Mouse (Mus musculus) CH12.LX (cell line): Measurements from ENCODE around the gene Poc1b. TPM values are rescaled to one million over a fixed set of nuclear protein-coding genes. Genes with fewer than 3 reads are reported as not detected.
"Not testable (repeated sequence)": the region's sequence is repeated elsewhere in the genome, so short reads cannot be mapped to it uniquely, and the experiment has no call there.

Experiments
- DNase-seq: peaks from one replicate; pipeline ENCODE4 v3.0.0-alpha.2; 2013; ENCODE audit errors: extremely low read depth
- H3K27ac ChIP-seq: 2 replicates; pipeline ENCODE4 v1.5.1; 2012; ENCODE audit warnings: low read depth, mild to moderate bottlenecking, control low read depth, moderate library complexity; ENCODE audit not compliant: insufficient read depth
- H3K27me3 ChIP-seq: replicated peaks from 2 replicates; pipeline ENCODE3; 2012; ENCODE audit warnings: inconsistent platforms
- H3K36me3 ChIP-seq, 2 experiments: replicated peaks in 1 of 2; 2 replicates each; pipeline versions ENCODE3 to v1.6.1; 2012; ENCODE audit warnings: inconsistent platforms in 1 of 2, low read length in 1 of 2, mild to moderate bottlenecking in 1 of 2, mixed read lengths in 1 of 2, moderate library complexity in 1 of 2; ENCODE audit not compliant: control insufficient read depth in 1 of 2, insufficient read depth in 1 of 2
- H3K4me1 ChIP-seq, 2 experiments: 2 replicates each; pipeline ENCODE4 v1.6.1; 2012; ENCODE audit warnings: inconsistent platforms in 1 of 2, moderate library complexity in 1 of 2; ENCODE audit not compliant: insufficient read depth in 2 of 2, control insufficient read depth in 1 of 2
- H3K4me2 ChIP-seq: 2 replicates; pipeline ENCODE4 v1.6.1; 2012; ENCODE audit warnings: low read depth, mild to moderate bottlenecking, control low read depth; ENCODE audit not compliant: poor library complexity, insufficient read depth, severe bottlenecking
- H3K4me3 ChIP-seq, 3 experiments: fragments of 150-350 bp in 1 of 3; sonication (generic) in 1 of 3; replicated peaks in 1 of 3; 2 replicates each; pipeline versions ENCODE3 to v1.5.1; 2011 to 2012; ENCODE audit warnings: low read depth in 2 of 3, low read length in 2 of 3, mild to moderate bottlenecking in 2 of 3, moderate library complexity in 2 of 3, control low read depth in 1 of 3, improper control_type of control experiment in 1 of 3, inconsistent platforms in 1 of 3, mixed read lengths in 1 of 3; ENCODE audit not compliant: poor library complexity in 1 of 3
- H3K79me2 ChIP-seq: replicated peaks from 2 replicates; pipeline ENCODE4 v1.6.1; 2012; ENCODE audit warnings: mild to moderate bottlenecking, moderate library complexity; ENCODE audit not compliant: control insufficient read depth, poor library complexity, insufficient read depth, severe bottlenecking; ENCODE audit errors: extremely low read depth
- H3K9ac ChIP-seq: 2 replicates; pipeline ENCODE4 v1.6.1; 2012; ENCODE audit warnings: low read depth, mild to moderate bottlenecking, control low read depth, moderate library complexity; ENCODE audit not compliant: insufficient read depth
- H3K9me3 ChIP-seq: replicated peaks from 2 replicates; pipeline ENCODE3; 2012; ENCODE audit warnings: low read length, inconsistent platforms, mixed read lengths
- CHD1 ChIP-seq: IDR thresholded peaks from 2 replicates; pipeline ENCODE4 v1.6.1; 2012; ENCODE audit warnings: low read depth, low read length, improper control_type of control experiment, inconsistent platforms
- CHD2 ChIP-seq: IDR thresholded peaks from 2 replicates; pipeline ENCODE4 v1.6.1; 2011; ENCODE audit warnings: low read length, improper control_type of control experiment
- CTCF ChIP-seq, 2 experiments: IDR thresholded peaks in 1 of 2; conservative IDR thresholded peaks in 1 of 2; 2 replicates each; pipeline ENCODE4 v1.5.1; 2011 to 2012; ENCODE audit warnings: low read depth in 2 of 2, low read length in 2 of 2, improper control_type of control experiment in 1 of 2, inconsistent platforms in 1 of 2, mild to moderate bottlenecking in 1 of 2, moderate library complexity in 1 of 2
- ELF1 ChIP-seq: IDR thresholded peaks from 2 replicates; pipeline ENCODE4 v1.6.1; 2014; ENCODE audit warnings: low read depth, mild to moderate bottlenecking, inconsistent platforms, low read length, improper control_type of control experiment
- ETS1 ChIP-seq: conservative IDR thresholded peaks from 2 replicates; pipeline ENCODE4 v1.6.1; 2012; ENCODE audit warnings: low read depth, mild to moderate bottlenecking, inconsistent platforms, low read length, improper control_type of control experiment, moderate library complexity
- HCFC1 ChIP-seq: IDR thresholded peaks from 2 replicates; pipeline ENCODE4 v1.6.1; 2012; ENCODE audit warnings: low read depth, mild to moderate bottlenecking, inconsistent platforms, low read length, improper control_type of control experiment
- JUN ChIP-seq: IDR thresholded peaks from 2 replicates; pipeline ENCODE4 v1.6.1; 2011; ENCODE audit warnings: low read depth, mild to moderate bottlenecking, low read length, improper control_type of control experiment, moderate library complexity; ENCODE audit not compliant: insufficient read depth
- JUND ChIP-seq: conservative IDR thresholded peaks from 2 replicates; pipeline ENCODE4 v1.6.1; 2011; ENCODE audit warnings: low read depth, low read length, improper control_type of control experiment
- KAT2A ChIP-seq: IDR thresholded peaks from 2 replicates; pipeline ENCODE4 v1.6.1; 2012; ENCODE audit warnings: low read length, improper control_type of control experiment, inconsistent platforms; ENCODE audit not compliant: insufficient replicate concordance
- MAFK ChIP-seq: IDR thresholded peaks from 2 replicates; pipeline ENCODE4 v1.6.1; 2011; ENCODE audit warnings: low read length, improper control_type of control experiment; ENCODE audit not compliant: insufficient replicate concordance
- MAZ ChIP-seq: IDR thresholded peaks from 2 replicates; pipeline ENCODE4 v1.6.1; 2012; ENCODE audit warnings: low read depth, mild to moderate bottlenecking, inconsistent platforms, low read length, improper control_type of control experiment, moderate library complexity
- MEF2A ChIP-seq: IDR thresholded peaks from 2 replicates; pipeline ENCODE4 v1.6.1; 2014; ENCODE audit warnings: low read depth, mild to moderate bottlenecking, inconsistent platforms, low read length, improper control_type of control experiment, borderline replicate concordance
- MYC ChIP-seq: IDR thresholded peaks from 2 replicates; pipeline ENCODE4 v1.6.1; 2011; ENCODE audit warnings: low read depth, mild to moderate bottlenecking, improper control_type of control experiment, low read length
- RAD21 ChIP-seq: IDR thresholded peaks from 2 replicates; pipeline ENCODE4 v1.6.1; 2011; ENCODE audit warnings: low read depth, mild to moderate bottlenecking, low read length, improper control_type of control experiment, moderate library complexity
- SMC3 ChIP-seq: IDR thresholded peaks from 2 replicates; pipeline ENCODE4 v1.6.1; 2011; ENCODE audit warnings: low read depth, low read length, improper control_type of control experiment
- TCF12 ChIP-seq: IDR thresholded peaks from 2 replicates; pipeline ENCODE4 v1.6.1; 2014; ENCODE audit warnings: low read depth, mild to moderate bottlenecking, inconsistent platforms, low read length, improper control_type of control experiment
- UBTF ChIP-seq: IDR thresholded peaks from 2 replicates; pipeline ENCODE4 v1.6.1; 2012; ENCODE audit warnings: low read depth, mild to moderate bottlenecking, inconsistent platforms, low read length, improper control_type of control experiment, moderate library complexity
- USF2 ChIP-seq: conservative IDR thresholded peaks from 2 replicates; pipeline ENCODE4 v1.6.1; 2011; ENCODE audit warnings: low read depth, low read length, improper control_type of control experiment
- ZKSCAN1 ChIP-seq: IDR thresholded peaks from 2 replicates; pipeline ENCODE4 v1.6.1; 2012; ENCODE audit warnings: low read depth, inconsistent platforms, low read length, improper control_type of control experiment, borderline replicate concordance
- ZMIZ1 ChIP-seq: IDR thresholded peaks from 2 replicates; pipeline ENCODE4 v1.6.1; 2012; ENCODE audit warnings: low read depth, mild to moderate bottlenecking, inconsistent platforms, low read length, improper control_type of control experiment
- dilution Hi-C: fragments of 300-500 bp; cut with MboI; formaldehyde crosslinking; loops from 2 replicates; pipeline ENCODE4 v1.14.3; 2020; ENCODE audit warnings: low sequenced_read_pairs; ENCODE audit not compliant: extremely low pct_unique_long_range_greater_than_20kb, extremely low pct_ligation_motif_present
- in situ Hi-C: fragments of 300-500 bp; cut with MboI; formaldehyde crosslinking; loops from 3 replicates; pipeline ENCODE4 v1.14.3; 2019; ENCODE audit warnings: low sequenced_read_pairs, low pct_ligation_motif_present, low pct_unique_long_range_greater_than_20kb, mixed read lengths
- polyA plus RNA-seq: library from polyadenylated mRNA; unstranded; fragments of >175 nt; gene quantifications from 2 replicates; pipeline ENCODE4 v1.2.1, GENCODE M21; 2012; ENCODE audit warnings: low read depth; ENCODE audit not compliant: insufficient read length
- total RNA-seq, 2 experiments: library from RNA; depleted of rRNA; stranded (reverse); fragments of 300-350 nt in 1 of 2; fragments of >200 nt in 1 of 2; gene quantifications; 2 replicates each; pipeline ENCODE4 v1.2.3; 2012 to 2014

Gene Poc1b
- total and polyA plus RNA-seq, 3 experiments, result 3.8 to 18.2 (median 5.6) TPM

DNA sequence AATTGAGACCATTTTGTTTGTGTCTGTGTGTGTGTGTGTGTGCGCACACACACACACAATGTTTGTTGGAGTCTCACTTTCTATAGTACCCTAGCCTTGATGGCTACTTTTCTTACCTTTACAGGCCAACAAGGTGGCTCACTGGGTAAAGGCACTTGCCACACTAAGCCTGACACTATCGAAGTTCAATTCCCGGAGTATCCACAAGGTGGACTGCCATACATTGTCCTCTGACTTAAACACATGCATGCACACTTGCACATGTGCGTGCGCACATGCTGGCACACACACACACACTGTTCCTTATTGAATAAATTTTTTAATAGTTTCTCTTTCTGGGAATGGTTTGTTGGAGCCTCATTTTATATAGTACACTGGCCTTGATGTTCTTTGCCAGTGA lies 50.0 kb downstream of the Poc1b start:
- dilution Hi-C loops, result no loop called here
- H3K36me3 ChIP-seq, result peaks cover 10 to 45% of the 10 kb centered on the region in 2 experiments

DNA sequence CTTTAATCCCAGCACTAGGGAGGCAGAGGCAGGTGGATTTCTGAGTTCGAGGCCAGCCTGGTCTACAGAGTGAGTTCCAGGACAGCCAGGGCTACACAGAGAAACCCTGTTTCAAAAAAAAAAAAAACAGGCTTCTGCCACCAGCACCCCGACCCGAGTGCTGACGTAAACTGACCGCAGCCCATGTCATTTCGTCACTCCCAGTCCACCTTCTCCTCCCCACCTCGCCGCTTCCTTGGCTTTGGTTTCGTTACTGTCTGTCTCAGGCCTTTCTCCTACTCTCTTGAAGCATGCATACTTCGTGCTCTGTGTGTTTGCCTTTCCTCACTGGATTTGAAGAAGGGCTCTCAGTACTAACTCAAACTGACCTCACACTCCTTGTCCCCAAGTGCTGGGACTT lies 50.9 kb downstream of the Poc1b start:
- H3K4me2 ChIP-seq, in situ Hi-C loops, H3K9me3 ChIP-seq, H3K4me3 ChIP-seq, H3K79me2 ChIP-seq, DNase-seq, H3K27me3 ChIP-seq, dilution Hi-C loops, H3K4me1 ChIP-seq, H3K27ac ChIP-seq, H3K9ac ChIP-seq: not testable (repeated sequence)
- peaks cover 10 to 52% of the 10 kb centered on the region in 2 experiments for H3K36me3 ChIP-seq

More for the DNA sequence above, 50.0 kb downstream of the Poc1b start:
- DNase-seq, result no peak
- TF ChIP-seq KAT2A (no peak), CTCF (conservative IDR thresholded peaks at IDR 0.05 in 1 of 2, IDR thresholded peaks at IDR 0.05 in 1 of 2; ENCODE audit: low read depth in 2 of 2, low read length in 2 of 2) (peak; percentile 9 to 14; a peak in 1 of 4 replicates)
- TF ChIP-seq, all 38 proteins: peak for 1
- H3K9me3 ChIP-seq, result no peaks in the 10 kb centered on the region
- H3K4me2 ChIP-seq, result no peak overlapping the region
- H3K9ac ChIP-seq, result no peak overlapping the region
- in situ Hi-C loops, result no loop called here
- H3K79me2 ChIP-seq, result no peaks in the 10 kb centered on the region
- H3K27ac ChIP-seq, result no peak overlapping the region
- no peaks in the 10 kb centered on the region for H3K27me3 ChIP-seq
- H3K4me1 ChIP-seq, result peaks cover 0 to 3% of the 10 kb centered on the region in 2 experiments; a peak in 1 of 4 replicates
- no peak overlapping the region for H3K4me3 ChIP-seq

DNA sequence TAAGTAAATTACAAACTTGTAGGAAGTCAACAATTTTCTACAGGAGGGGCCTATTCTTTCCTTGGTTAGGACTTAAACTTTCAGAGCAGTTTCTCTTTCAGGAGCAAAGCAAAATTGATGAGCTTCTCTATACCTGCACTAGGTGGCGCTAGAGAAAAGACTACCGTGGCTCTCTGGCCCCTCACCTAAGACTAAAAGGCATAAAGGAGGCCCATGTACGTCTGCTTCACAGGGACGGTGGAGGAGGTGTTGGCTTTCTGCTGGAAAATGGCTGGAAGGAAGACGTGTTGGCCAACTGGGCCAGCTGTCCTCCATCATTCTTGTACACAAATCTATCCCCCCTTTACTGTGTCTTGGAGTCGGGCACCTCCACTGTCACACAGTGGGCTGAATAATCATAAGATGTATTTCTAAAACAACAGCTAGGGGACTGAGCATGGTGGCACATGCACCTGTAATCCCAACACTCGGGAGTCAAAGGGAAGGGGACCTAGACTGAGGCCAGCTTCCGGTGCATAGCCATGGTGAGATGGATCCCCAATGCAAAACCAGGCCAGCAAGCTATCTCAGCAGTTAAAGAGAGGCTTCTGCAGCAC lies 55.2 kb downstream of the Poc1b start:
- Histone ChIP-seq H3K4me3 (no peak overlapping the region), H3K27me3 (no peaks in the 10 kb centered on the region), H3K4me1 (peaks cover 0 to 7% of the 10 kb centered on the region in 2 experiments; a peak in 2 of 4 replicates), H3K27ac (no peak overlapping the region), H3K36me3 (peaks cover 5 to 40% of the 10 kb centered on the region in 2 experiments), H3K79me2 (no peaks in the 10 kb centered on the region), H3K4me2 (no peak overlapping the region), H3K9me3 (no peaks in the 10 kb centered on the region), H3K9ac (no peak overlapping the region)
- TF ChIP-seq ETS1 (no peak), UBTF (no peak), TCF12 (no peak), SMC3 (peak; percentile 70), CTCF (conservative IDR thresholded peaks at IDR 0.05 in 1 of 2, IDR thresholded peaks at IDR 0.05 in 1 of 2; ENCODE audit: low read depth in 2 of 2, low read length in 2 of 2) (peak; percentile 46 to 84; a peak in 3 of 4 replicates), ELF1 (no peak), CHD1 (no peak), USF2 (no peak), CHD2 (no peak), RAD21 (peak; percentile 71), MAFK (no peak), MEF2A (no peak), MYC (no peak), JUN (no peak), ZMIZ1 (no peak), MAZ (no peak), HCFC1 (no peak), JUND (no peak), ZKSCAN1 (no peak)
- peak; percentile 51 for DNase-seq
- dilution Hi-C loops (no loop called here), in situ Hi-C loops (no loop called here)
